Mouse (Mus musculus) midbrain, postnatal 0 days (tissue): ENCODE measurements around the gene Blvrb. TPM values are rescaled to one million over a fixed set of nuclear protein-coding genes. Genes with fewer than 3 reads are reported as not detected.
"Not testable (repeated sequence)": the region's sequence is repeated elsewhere in the genome, so short reads cannot be mapped to it uniquely, and the experiment has no call there.

Experiments
- ATAC-seq: fragments of 200-750 bp; cut with Nextera tagmentation; 2 replicates; pipeline ENCODE4 v1.8.0; 2017; ENCODE audit warnings: moderate number of reproducible peaks, mild to moderate bottlenecking, moderate TSS enrichment, moderate library complexity; ENCODE audit not compliant: low FRiP score
- DNase-seq: peaks from one replicate; pipeline ENCODE4 v3.0.0-alpha.2; 2015; ENCODE audit warnings: low spot score
- H3K27ac ChIP-seq: fragments of 300-500 bp; sonication (generic); 2 replicates; pipeline ENCODE4 v1.5.1; 2014; ENCODE audit warnings: low read depth, mild to moderate bottlenecking, low read length, mixed read lengths
- H3K27me3 ChIP-seq: fragments of 300-500 bp; sonication (generic); 2 replicates; pipeline ENCODE4 v1.6.1; 2014; ENCODE audit warnings: low read length, control low read depth, mixed read lengths; ENCODE audit not compliant: insufficient read depth
- H3K36me3 ChIP-seq: fragments of 300-500 bp; sonication (generic); 2 replicates; pipeline ENCODE4 v1.6.1; 2014; ENCODE audit warnings: low read length, control low read depth, mixed read lengths; ENCODE audit not compliant: insufficient read depth
- H3K4me1 ChIP-seq: fragments of 300-500 bp; sonication (generic); 2 replicates; pipeline ENCODE4 v1.6.1; 2014; ENCODE audit warnings: mild to moderate bottlenecking, control low read depth, antibody characterized with exemption, low read length, mixed read lengths; ENCODE audit not compliant: insufficient read depth
- H3K4me2 ChIP-seq: fragments of 300-500 bp; sonication (generic); 2 replicates; pipeline ENCODE4 v1.6.1; 2014; ENCODE audit warnings: low read depth, mild to moderate bottlenecking, low read length, mixed read lengths; ENCODE audit not compliant: poor library complexity, severe bottlenecking
- H3K4me3 ChIP-seq: fragments of 300-500 bp; sonication (generic); 2 replicates; pipeline ENCODE4 v1.5.1; 2014; ENCODE audit warnings: low read depth, mild to moderate bottlenecking, low read length, moderate library complexity
- H3K9ac ChIP-seq: fragments of 300-500 bp; sonication (generic); replicated peaks from 2 replicates; pipeline ENCODE4 v1.6.1; 2014; ENCODE audit warnings: mild to moderate bottlenecking, low read length, moderate library complexity, mixed read lengths; ENCODE audit not compliant: poor library complexity, severe bottlenecking
- H3K9me3 ChIP-seq: fragments of 300-500 bp; sonication (generic); 2 replicates; pipeline ENCODE4 v1.6.1; 2016; ENCODE audit warnings: low read length, control low read depth
- CTCF ChIP-seq: IDR thresholded peaks from 2 replicates; pipeline ENCODE4 v1.5.1; 2016; ENCODE audit warnings: antibody characterized with exemption, mild to moderate bottlenecking
- WGBS: fragments of 180-500 bp; shearing (Covaris S2); extraction: QIAGEN DNeasy Blood & Tissue Kit; methylation state at CpG from one replicate; pipeline ENCODE4 v1.1.7; 2014; 5-methylcytosine and 5-hydroxymethylcytosine counted together
- polyA plus RNA-seq: library from polyadenylated mRNA; unstranded; fragments of >200 nt; fragmentation: Nextera tagmentation; extraction: Ambion mirVana; gene quantifications from 2 replicates; pipeline ENCODE4 v1.2.1, GENCODE M21; 2015
- total RNA-seq: library from RNA; depleted of rRNA; stranded (reverse); fragments of >200 nt; gene quantifications from 2 replicates; pipeline ENCODE4 v1.2.3, GENCODE M21; 2014

Blvrb gene
- total and polyA plus RNA-seq, 2 experiments from 2014 or later = 15.9 to 19.5 TPM

DNA sequence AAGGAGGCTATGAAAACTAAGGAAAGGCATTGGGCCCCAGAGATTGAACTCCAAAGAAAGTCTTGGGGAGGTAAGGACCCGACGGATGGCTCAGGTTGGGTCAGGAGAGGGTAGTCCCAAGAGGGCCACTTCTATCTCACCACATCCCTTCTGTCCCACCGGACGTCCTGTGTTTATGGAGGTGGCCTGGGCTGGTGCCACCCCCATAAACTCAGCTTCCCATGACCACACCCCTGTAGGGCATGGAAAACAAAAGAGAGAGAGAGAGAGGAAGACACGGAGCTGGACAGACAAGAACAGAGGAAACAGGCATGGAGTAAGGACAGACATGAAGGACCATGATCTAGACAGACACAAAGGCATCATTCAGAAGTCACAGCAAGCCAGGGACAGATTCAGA lies 45.7 kb downstream of the Blvrb start:
- ATAC-seq (no peak), DNase-seq (no peak)
- Histone ChIP-seq H3K27ac (no peak overlapping the region), H3K9me3 (no peaks in the 10 kb centered on the region), H3K4me1 (no peaks in the 10 kb centered on the region), H3K4me3 (no peak overlapping the region), H3K36me3 (no peaks in the 10 kb centered on the region), H3K27me3 (no peaks in the 10 kb centered on the region), H3K4me2 (no peak overlapping the region), H3K9ac (no peak overlapping the region)
- TF ChIP-seq CTCF = no peak
- WGBS = 89% methylated on average over 5 of the region's 5 CpGs

- not testable (repeated sequence) for H3K27ac ChIP-seq, H3K4me3 ChIP-seq, DNase-seq, H3K4me1 ChIP-seq, ATAC-seq, H3K9ac ChIP-seq, H3K9me3 ChIP-seq, H3K36me3 ChIP-seq, H3K4me2 ChIP-seq, H3K27me3 ChIP-seq
- 83% methylated on average over 8 of the region's 9 CpGs for WGBS
Observed at GRCm38 (mm10) chr7:27494659-27495367, 47.0 kb downstream of the Blvrb start.

GRCm38 (mm10) chr7:27499036-27499435 lies 51.3 kb downstream of the Blvrb start, which contains the start of gene Prx:
Prx (plus strand) TSS chr7:27499324.
- TF ChIP-seq CTCF = no peak
- no peak for DNase-seq
- 61% methylated on average over 3 of the region's 3 CpGs for WGBS

GRCm38 (mm10) chr7:27501620-27502019 lies 53.8 kb downstream of the Blvrb start:
- Histone ChIP-seq H3K4me3 (no peak overlapping the region), H3K27me3 (no peaks in the 10 kb centered on the region), H3K9me3 (no peaks in the 10 kb centered on the region), H3K9ac (no peak overlapping the region), H3K4me1 (no peaks in the 10 kb centered on the region; the same call in 1 of the 2 replicates), H3K36me3 (no peaks in the 10 kb centered on the region), H3K27ac (no peak overlapping the region), H3K4me2 (no peak overlapping the region)
- no peak for TF ChIP-seq CTCF
- WGBS = 83% methylated on average over 4 of the region's 4 CpGs
- ATAC-seq = no peak
- no peak for DNase-seq

More at GRCm38 (mm10) chr7:27499036-27499435, 51.3 kb downstream of the Blvrb start, which contains the start of gene Prx:
- Histone ChIP-seq H3K4me3 (no peak within 1 kb of the TSS), H3K36me3 (no peaks in the 10 kb centered on the region), H3K9me3 (no peaks in the 10 kb centered on the region), H3K27ac (no peak within 1 kb of the TSS), H3K4me2 (no peak within 1 kb of the TSS), H3K4me1 (no peaks in the 10 kb centered on the region), H3K9ac (no peak within 1 kb of the TSS), H3K27me3 (no peaks in the 10 kb centered on the region)
- ATAC-seq = no peak

DNA sequence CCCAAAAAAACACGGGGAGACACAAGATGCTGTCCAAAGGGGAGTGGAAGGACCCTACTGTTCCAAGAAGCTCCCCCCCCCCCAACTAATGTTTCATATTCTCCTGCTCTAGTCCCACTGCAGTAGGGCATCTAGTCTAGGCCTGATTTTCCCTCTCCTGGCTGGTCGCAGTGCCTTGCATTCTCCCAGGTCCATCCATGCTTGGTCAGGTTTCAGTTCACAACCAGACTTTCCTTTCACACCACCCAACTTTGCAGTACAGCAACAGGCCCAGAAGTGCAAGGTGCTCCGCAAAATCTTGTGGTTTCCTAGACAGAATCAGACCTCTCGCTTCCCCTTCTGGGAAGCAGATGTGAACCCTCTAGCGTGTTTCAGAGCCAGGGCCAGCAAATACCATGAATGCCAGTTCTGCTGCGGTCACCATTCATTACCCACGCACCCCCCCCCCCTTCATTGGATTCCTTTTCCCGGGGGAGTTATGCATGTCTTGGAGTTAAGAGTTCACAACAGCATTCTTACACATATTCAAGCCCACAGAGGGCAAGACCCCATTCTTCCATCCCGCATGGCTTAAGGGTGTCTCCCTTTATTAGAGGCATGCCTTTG lies 59.1 kb downstream of the Blvrb start:
- Histone ChIP-seq H3K9ac (peak overlapping the region; percentile 62; the same call in 1 of the 2 replicates), H3K4me1 (peaks cover 4% of the 10 kb centered on the region; the same call in 1 of the 2 replicates)
- WGBS = 48% methylated on average over 9 of the region's 9 CpGs

More for the DNA sequence above, 59.1 kb downstream of the Blvrb start:
- DNase-seq (no peak), ATAC-seq (no peak)
- Histone ChIP-seq H3K27ac (no peak overlapping the region; the same call in 1 of the 2 replicates), H3K27me3 (no peaks in the 10 kb centered on the region), H3K4me3 (peak overlapping the region; percentile 48), H3K4me2 (peak overlapping the region; percentile 57), H3K36me3 (no peaks in the 10 kb centered on the region), H3K9me3 (no peaks in the 10 kb centered on the region)
- TF ChIP-seq CTCF = no peak
